Mouse (Mus musculus) intestine, embryonic 16.5 days (tissue): ENCODE results near the gene Lrba. TPM values are rescaled to one million over a fixed set of nuclear protein-coding genes. Genes with fewer than 3 reads are reported as not detected.

ENCODE experiments used
- ATAC-seq: fragments of 200-750 bp; cut with Nextera tagmentation; 2 replicates; pipeline ENCODE4 v1.8.0; 2017; ENCODE audit warnings: moderate TSS enrichment, moderate library complexity
- H3K27ac ChIP-seq: fragments of 300-500 bp; sonication (generic); 2 replicates; pipeline ENCODE4 v1.5.1; 2014; ENCODE audit warnings: mild to moderate bottlenecking, low read length
- H3K27me3 ChIP-seq: fragments of 300-500 bp; sonication (generic); replicated peaks from 2 replicates; pipeline ENCODE4 v1.6.1; 2014; ENCODE audit warnings: low read length, control low read depth, mixed read lengths; ENCODE audit not compliant: control insufficient read depth, insufficient read depth
- H3K36me3 ChIP-seq: fragments of 300-500 bp; sonication (generic); 2 replicates; pipeline ENCODE4 v1.6.1; 2014; ENCODE audit warnings: low read length, control low read depth; ENCODE audit not compliant: control insufficient read depth, insufficient read depth
- H3K4me1 ChIP-seq: fragments of 300-500 bp; sonication (generic); 2 replicates; pipeline ENCODE4 v1.6.1; 2014; ENCODE audit warnings: low read length, control low read depth, mixed read lengths; ENCODE audit not compliant: control insufficient read depth, insufficient read depth
- H3K4me2 ChIP-seq: fragments of 300-500 bp; sonication (generic); 2 replicates; pipeline ENCODE4 v1.6.1; 2014; ENCODE audit warnings: low read depth, low read length, control low read depth
- H3K4me3 ChIP-seq: fragments of 300-500 bp; sonication (generic); 2 replicates; pipeline ENCODE4 v1.5.1; 2014; ENCODE audit warnings: mild to moderate bottlenecking, low read length
- H3K9ac ChIP-seq: fragments of 300-500 bp; sonication (generic); 2 replicates; pipeline ENCODE4 v1.6.1; 2014; ENCODE audit warnings: low read depth, low read length
- H3K9me3 ChIP-seq: fragments of 300-500 bp; sonication (generic); 2 replicates; pipeline ENCODE4 v1.6.1; 2016; ENCODE audit warnings: low read length, control low read depth; ENCODE audit not compliant: control insufficient read depth
- WGBS: fragments of 180-500 bp; shearing (Covaris S2); extraction: QIAGEN DNeasy Blood & Tissue Kit; methylation state at CpG from one replicate; pipeline ENCODE4 v1.1.7; 2014; 5-methylcytosine and 5-hydroxymethylcytosine counted together
- polyA plus RNA-seq: library from polyadenylated mRNA; unstranded; fragments of >200 nt; fragmentation: Nextera tagmentation; extraction: Ambion mirVana; gene quantifications from 2 replicates; pipeline ENCODE4 v1.2.1, GENCODE M21; 2015

The Lrba gene
- 5.9 and 6.0 TPM in 2 replicates for polyA plus RNA-seq

GRCm38 (mm10) chr3:86224564-86225421 lies at the start of gene Lrba:
TSS of gene Lrba (plus strand) at chr3:86224680.
- Histone ChIP-seq H3K4me3 (peak within 1 kb of the TSS; percentile 93), H3K27ac (peak within 1 kb of the TSS; percentile 99), H3K9ac (peak within 1 kb of the TSS; percentile 96), H3K4me2 (peak within 1 kb of the TSS; percentile 83), H3K4me1 (no peaks in the 10 kb centered on the region; the same call in 1 of the 2 replicates), H3K27me3 (no peaks in the 10 kb centered on the region), H3K36me3 (no peaks in the 10 kb centered on the region), H3K9me3 (no peaks in the 10 kb centered on the region)
- WGBS: under 1% methylated on average over 50 of the region's 55 CpGs
- ATAC-seq: peak; percentile 94

- ATAC-seq: no peak
- WGBS: 72% methylated on average over 7 of the region's 7 CpGs
- no peak overlapping the region for H3K4me2 ChIP-seq
- no peaks in the 10 kb centered on the region for H3K9me3 ChIP-seq
- no peaks in the 10 kb centered on the region for H3K4me1 ChIP-seq
- H3K4me3 ChIP-seq: no peak overlapping the region
- no peak overlapping the region for H3K9ac ChIP-seq
- H3K27me3 ChIP-seq: no peaks in the 10 kb centered on the region
- no peaks in the 10 kb centered on the region for H3K36me3 ChIP-seq
- H3K27ac ChIP-seq: no peak overlapping the region
Observed at GRCm38 (mm10) chr3:86179714-86180113, 44.8 kb upstream of the Lrba start.

- H3K4me3 ChIP-seq: no peak overlapping the region
- H3K9ac ChIP-seq: no peak overlapping the region
- H3K9me3 ChIP-seq: no peaks in the 10 kb centered on the region
- H3K4me1 ChIP-seq: no peaks in the 10 kb centered on the region
- no peaks in the 10 kb centered on the region for H3K36me3 ChIP-seq
- no peaks in the 10 kb centered on the region for H3K27me3 ChIP-seq
- WGBS: 65% methylated on average over 5 of the region's 5 CpGs
- H3K27ac ChIP-seq: no peak overlapping the region
- ATAC-seq: no peak
- no peak overlapping the region for H3K4me2 ChIP-seq
Observed at GRCm38 (mm10) chr3:86181107-86181506, 43.4 kb upstream of the Lrba start.

- Histone ChIP-seq H3K9ac (no peak overlapping the region), H3K4me2 (no peak overlapping the region), H3K27me3 (no peaks in the 10 kb centered on the region), H3K36me3 (no peaks in the 10 kb centered on the region), H3K9me3 (no peaks in the 10 kb centered on the region), H3K27ac (no peak overlapping the region), H3K4me3 (no peak overlapping the region), H3K4me1 (no peaks in the 10 kb centered on the region)
- no peak for ATAC-seq
- 92% methylated on average over 7 of the region's 7 CpGs for WGBS
Observed at GRCm38 (mm10) chr3:86184546-86184945, 39.9 kb upstream of the Lrba start.

- no peaks in the 10 kb centered on the region for H3K4me1 ChIP-seq
- 63% methylated on average over 5 of the region's 5 CpGs for WGBS
- H3K9ac ChIP-seq: no peak overlapping the region
- no peaks in the 10 kb centered on the region for H3K27me3 ChIP-seq
- H3K4me2 ChIP-seq: no peak overlapping the region
- H3K27ac ChIP-seq: no peak overlapping the region
- no peak for ATAC-seq
- H3K36me3 ChIP-seq: no peaks in the 10 kb centered on the region
- no peaks in the 10 kb centered on the region for H3K9me3 ChIP-seq
- no peak overlapping the region for H3K4me3 ChIP-seq
Observed at GRCm38 (mm10) chr3:86187736-86188389, 36.6 kb upstream of the Lrba start.

- 51% methylated on average over 15 of the region's 15 CpGs for WGBS
- Histone ChIP-seq H3K36me3 (no peaks in the 10 kb centered on the region), H3K4me2 (no peak overlapping the region; the same call in 1 of the 2 replicates), H3K27me3 (no peaks in the 10 kb centered on the region), H3K4me3 (no peak overlapping the region), H3K4me1 (no peaks in the 10 kb centered on the region), H3K9ac (no peak overlapping the region), H3K9me3 (no peaks in the 10 kb centered on the region), H3K27ac (no peak overlapping the region)
- no peak for ATAC-seq
Observed at GRCm38 (mm10) chr3:86195981-86196380, 28.5 kb upstream of the Lrba start.

- Histone ChIP-seq H3K4me3 (no peak overlapping the region), H3K27ac (no peak overlapping the region), H3K9ac (no peak overlapping the region), H3K4me1 (no peaks in the 10 kb centered on the region), H3K27me3 (no peaks in the 10 kb centered on the region), H3K9me3 (no peaks in the 10 kb centered on the region), H3K4me2 (no peak overlapping the region), H3K36me3 (no peaks in the 10 kb centered on the region)
- no peak for ATAC-seq
- 61% methylated on average over 3 of the region's 3 CpGs for WGBS
Observed at GRCm38 (mm10) chr3:86196471-86196870, 28.0 kb upstream of the Lrba start.

GRCm38 (mm10) chr3:86201645-86202175 lies 22.8 kb upstream of the Lrba start:
- H3K4me3 ChIP-seq: no peak overlapping the region
- 93% methylated on average over 1 of the region's 1 CpGs for WGBS

GRCm38 (mm10) chr3:86202449-86202848 lies 22.0 kb upstream of the Lrba start:
- Histone ChIP-seq H3K27me3 (no peaks in the 10 kb centered on the region), H3K9ac (no peak overlapping the region), H3K27ac (no peak overlapping the region), H3K4me1 (no peaks in the 10 kb centered on the region), H3K4me2 (no peak overlapping the region), H3K9me3 (no peaks in the 10 kb centered on the region), H3K4me3 (no peak overlapping the region), H3K36me3 (no peaks in the 10 kb centered on the region)
- WGBS: 89% methylated on average over 3 of the region's 3 CpGs
- ATAC-seq: no peak

More at GRCm38 (mm10) chr3:86201645-86202175, 22.8 kb upstream of the Lrba start:
- Histone ChIP-seq H3K9ac (no peak overlapping the region), H3K4me2 (no peak overlapping the region), H3K4me1 (no peaks in the 10 kb centered on the region), H3K9me3 (no peaks in the 10 kb centered on the region), H3K36me3 (no peaks in the 10 kb centered on the region), H3K27me3 (no peaks in the 10 kb centered on the region), H3K27ac (no peak overlapping the region)
- no peak for ATAC-seq
